ENCODE assay signal across 11 mouse cellular contexts in genomic region chr6:97352505-97353154, GRCm38 (mm10).
A peak's percentile ranks its signal among the peaks of the same experiment; 100 is the strongest.
DNase-seq lines count a peak whose midpoint lies in the region; ATAC-seq and TF ChIP-seq lines count a peak whose summit lies in the region.
"Had no signal": no experiment of that assay in that cellular context is flagged by ENCODE, and none has a peak within 500 bp of the region (broad histone marks: within the 10 kb centered on the region; RNA-seq: fewer than 3 reads in every experiment).

No protein-coding gene starts in this region.

- peak; percentile 37 for DNase-seq in liver, adult 2 months (ENCODE audit: extremely low read depth, low read depth, low spot score)
- DNase-seq in liver (no peak), adipocyte (ENCODE audit: low spot score) (no peak)
- DNase-seq in embryo, embryonic 10.5 days (ENCODE audit: low spot score), result peak; percentile 49
- peak; percentile 29 for DNase-seq in naive thymus-derived CD4-positive, alpha-beta T cell, adult 2 months (ENCODE audit: low read depth)
- no peak for DNase-seq in left cerebral cortex, postnatal 36 days (ENCODE audit: low spot score in 2 of 2)
- DNase-seq: kidney, postnatal 10 days; lung, postnatal 14 days; thymus, adult 18-20 months had no signal

- TF ChIP-seq POLR2A in liver, adult 2 months (IDR thresholded peaks at IDR 0.05; ENCODE audit: extremely low read depth, insufficient read depth, low read length), result no peak

- 25% methylated on average over 10 of the region's 10 CpGs for WGBS in liver, adult 2 months

- H3K36me3 ChIP-seq in liver, adult 2 months (ENCODE audit: control insufficient read depth, insufficient read depth, low read length), result peaks cover 2% of the 10 kb centered on the region; the same call in 1 of the 2 replicates

- intact Hi-C loops in left cerebral cortex, postnatal 36 days (cut with DNase I), result no loop called here

- no peak overlapping the region; the same call in 1 of the 2 replicates for H3K27ac ChIP-seq in liver, adult 2 months (replicated peaks; ENCODE audit: insufficient read depth, low read depth, low read length)

- ATAC-seq in hematopoietic stem cell, adult 5-6 weeks (replicated peaks in 1 of 2; ENCODE audit: insufficient read depth in 1 of 2, low FRiP score in 2 of 2, low TSS enrichment in 1 of 2, low read depth in 1 of 2, poor library complexity in 2 of 2, severe bottlenecking in 2 of 2), result peak; percentile 72 to 85
- ATAC-seq: Patski had no signal

- no peaks in the 10 kb centered on the region for H3K27me3 ChIP-seq in liver, adult 2 months (ENCODE audit: control insufficient read depth, insufficient read depth, low read length)
- H3K27me3 ChIP-seq: Patski had no signal

- TF ChIP-seq CTCF in liver, adult 2 months (IDR thresholded peaks at IDR 0.05; ENCODE audit: low read depth, low read length), result 0 out of 2 replicates have a peak, but pooled peaks have one; percentile 7

- H3K9ac ChIP-seq in liver, adult 2 months (ENCODE audit: low read depth, low read length), result peak overlapping the region; percentile 17

- peak overlapping the region; percentile 51 for H3K4me3 ChIP-seq in liver, adult 2 months (ENCODE audit: insufficient read depth, low read depth, low read length)

- peaks cover 21% of the 10 kb centered on the region for H3K4me1 ChIP-seq in liver, adult 2 months (ENCODE audit: control insufficient read depth, insufficient read depth, low read length)

- no peaks in the 10 kb centered on the region for H3K79me2 ChIP-seq in liver, adult 2 months (ENCODE audit: control insufficient read depth, insufficient read depth, low read length)

Comparison
In these comparisons a context has a peak if more than half of its experiments do, and no peak if none do; other contexts are left out.
1. DNase-seq: peak in liver, adult 2 months (single experiment), embryo, embryonic 10.5 days (single experiment) and naive thymus-derived CD4-positive, alpha-beta T cell, adult 2 months (single experiment); none in liver (single experiment), left cerebral cortex, postnatal 36 days (0 of 2) and adipocyte (single experiment).